Mouse (Mus musculus) stomach, postnatal 0 days (tissue): ENCODE measurements around the gene Mad2l1bp. TPM values are rescaled to one million over a fixed set of nuclear protein-coding genes. Genes with fewer than 3 reads are reported as not detected.
A peak's percentile ranks its signal among the peaks of the same experiment; 100 is the strongest.

Experiments
- ATAC-seq: fragments of 200-750 bp; cut with Nextera tagmentation; 2 replicates; pipeline ENCODE4 v1.8.0; 2017; ENCODE audit not compliant: low FRiP score, low TSS enrichment
- DNase-seq: peaks from one replicate; pipeline ENCODE4 v3.0.0-alpha.2; 2016; ENCODE audit warnings: low spot score
- H3K27ac ChIP-seq: fragments of 300-500 bp; sonication (generic); replicated peaks from 2 replicates; pipeline ENCODE4 v1.5.1; 2014; ENCODE audit warnings: mild to moderate bottlenecking, control low read depth
- H3K27me3 ChIP-seq: fragments of 300-500 bp; sonication (generic); 2 replicates; pipeline ENCODE4 v1.6.1; 2014; ENCODE audit warnings: low read length; ENCODE audit not compliant: control insufficient read depth, insufficient read depth
- H3K36me3 ChIP-seq: fragments of 300-500 bp; sonication (generic); 2 replicates; pipeline ENCODE4 v1.6.1; 2014; ENCODE audit warnings: low read length, mixed read lengths; ENCODE audit not compliant: control insufficient read depth, insufficient read depth
- H3K4me1 ChIP-seq: fragments of 300-500 bp; sonication (generic); replicated peaks from 2 replicates; pipeline ENCODE4 v1.6.1; 2014; ENCODE audit warnings: antibody characterized with exemption; ENCODE audit not compliant: control insufficient read depth, insufficient read depth
- H3K4me2 ChIP-seq: fragments of 300-500 bp; sonication (generic); replicated peaks from 2 replicates; pipeline ENCODE4 v1.6.1; 2014; ENCODE audit warnings: low read depth, mild to moderate bottlenecking, control low read depth, moderate library complexity
- H3K4me3 ChIP-seq: fragments of 300-500 bp; sonication (generic); 2 replicates; pipeline ENCODE4 v1.5.1; 2014; ENCODE audit warnings: low read depth, low read length, control low read depth
- H3K9ac ChIP-seq: fragments of 300-500 bp; sonication (generic); 2 replicates; pipeline ENCODE4 v1.6.1; 2014; ENCODE audit warnings: mild to moderate bottlenecking, low read length, control low read depth, mixed read lengths
- H3K9me3 ChIP-seq: fragments of 300-500 bp; sonication (generic); 2 replicates; pipeline ENCODE4 v1.6.1; 2016; ENCODE audit warnings: low read length; ENCODE audit not compliant: control insufficient read depth
- CTCF ChIP-seq: IDR thresholded peaks from 2 replicates; pipeline ENCODE4 v1.5.1; 2016; ENCODE audit warnings: antibody characterized with exemption, low read depth, mild to moderate bottlenecking, moderate library complexity
- EP300 ChIP-seq: optimal IDR thresholded peaks from 2 replicates; pipeline ENCODE3; 2016; ENCODE audit warnings: antibody characterized with exemption
- WGBS: fragments of 180-500 bp; shearing (Covaris S2); extraction: QIAGEN DNeasy Blood & Tissue Kit; methylation state at CpG from one replicate; pipeline ENCODE4 v1.1.7; 2014; 5-methylcytosine and 5-hydroxymethylcytosine counted together
- polyA plus RNA-seq: library from polyadenylated mRNA; unstranded; fragments of >200 nt; fragmentation: Nextera tagmentation; extraction: Ambion mirVana; gene quantifications from 2 replicates; pipeline ENCODE4 v1.2.1, GENCODE M21; 2015

The Mad2l1bp gene
- polyA plus RNA-seq, 1 experiment from 2014 or later, result 35.5 TPM

DNA sequence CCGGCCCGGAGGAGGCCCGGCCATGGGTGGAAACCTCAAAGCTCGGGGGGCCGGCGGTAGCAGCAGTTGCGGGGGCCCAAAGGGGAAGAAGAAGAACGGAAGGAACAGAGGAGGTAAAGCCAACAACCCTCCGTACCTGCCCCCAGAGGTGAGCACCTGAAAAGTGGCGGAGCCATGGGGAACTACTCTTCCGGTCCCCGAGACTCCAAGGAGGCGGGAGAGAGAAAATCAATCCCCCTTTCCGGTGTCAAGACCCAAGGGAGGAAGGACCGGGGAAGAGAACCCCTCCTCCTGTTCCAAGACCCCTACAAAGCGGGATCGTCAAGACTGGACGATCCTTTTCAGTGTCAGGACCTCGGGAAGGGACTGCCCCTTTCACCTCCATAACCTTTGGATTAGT lies 7.8 kb upstream of the Mad2l1bp start:
- Histone ChIP-seq H3K9ac (peak overlapping the region; percentile 88), H3K27me3 (no peaks in the 10 kb centered on the region), H3K4me1 (no peaks in the 10 kb centered on the region; the same call in 1 of the 2 replicates), H3K27ac (peak overlapping the region; percentile 91), H3K9me3 (no peaks in the 10 kb centered on the region), H3K36me3 (peaks cover 10% of the 10 kb centered on the region; the same call in 1 of the 2 replicates), H3K4me2 (peak overlapping the region; percentile 86), H3K4me3 (peak overlapping the region; percentile 80)
- ATAC-seq, result 0 out of 2 replicates have a peak, but pooled peaks have one; percentile 10
- DNase-seq, result no peak
- WGBS, result under 1% methylated on average over 19 of the region's 19 CpGs
- TF ChIP-seq CTCF (no peak), EP300 (no peak)

DNA sequence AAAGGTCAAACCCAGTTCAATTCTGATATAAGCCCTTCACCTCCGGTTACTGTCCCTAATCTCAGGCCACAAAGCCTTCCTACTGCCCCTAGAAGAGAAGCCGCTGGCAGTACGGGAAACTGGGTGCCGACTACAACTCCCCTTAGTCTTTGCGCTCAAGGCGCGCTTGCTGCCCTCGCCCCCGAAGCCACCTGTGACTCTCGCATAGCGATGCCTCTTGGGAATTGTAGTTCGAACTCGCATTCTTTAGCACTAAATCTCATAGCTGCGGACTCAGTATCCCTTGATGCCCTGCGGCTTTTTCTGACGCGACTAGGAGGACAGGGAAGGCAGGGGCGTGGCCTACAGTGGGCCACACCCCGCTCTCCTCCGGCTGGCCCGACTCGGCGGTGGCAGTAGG lies 7.3 kb upstream of the Mad2l1bp start, which contains the start of gene Gtpbp2:
TSS of gene Gtpbp2 (plus strand) at position 347 of the 400 bp plus-strand sequence.
- TF ChIP-seq EP300, result no peak
- no peak for TF ChIP-seq CTCF
- no peaks in the 10 kb centered on the region for H3K9me3 ChIP-seq
- no peaks in the 10 kb centered on the region for H3K27me3 ChIP-seq
- peak within 1 kb of the TSS; percentile 80 for H3K4me3 ChIP-seq
- 0% methylated on average over 23 of the region's 23 CpGs for WGBS
- peaks cover 10% of the 10 kb centered on the region; the same call in 1 of the 2 replicates for H3K36me3 ChIP-seq
- peak within 1 kb of the TSS; percentile 92 for H3K27ac ChIP-seq
- DNase-seq (peak; percentile 96), ATAC-seq (peak; percentile 91)
- peak within 1 kb of the TSS; percentile 86 for H3K4me2 ChIP-seq
- H3K9ac ChIP-seq, result peak within 1 kb of the TSS; percentile 88
- no peaks in the 10 kb centered on the region; the same call in 1 of the 2 replicates for H3K4me1 ChIP-seq

- peak overlapping the region; percentile 92 for H3K27ac ChIP-seq
- no peaks in the 10 kb centered on the region for H3K9me3 ChIP-seq
- no peaks in the 10 kb centered on the region for H3K27me3 ChIP-seq
- H3K4me2 ChIP-seq, result peak overlapping the region; percentile 73
- WGBS, result 0% methylated on average over 16 of the region's 16 CpGs
- peaks cover 5% of the 10 kb centered on the region; the same call in 1 of the 2 replicates for H3K36me3 ChIP-seq
- DNase-seq (peak; percentile 89), ATAC-seq (peak; percentile 58)
- TF ChIP-seq EP300 (peak; percentile 68), CTCF (peak; percentile 66)
- H3K4me1 ChIP-seq, result no peaks in the 10 kb centered on the region; the same call in 1 of the 2 replicates
- H3K4me3 ChIP-seq, result peak overlapping the region; percentile 80
- H3K9ac ChIP-seq, result peak overlapping the region; percentile 55
Measured at GRCm38 (mm10) chr17:46160090-46160662, 6.8 kb upstream of the Mad2l1bp start.

DNA sequence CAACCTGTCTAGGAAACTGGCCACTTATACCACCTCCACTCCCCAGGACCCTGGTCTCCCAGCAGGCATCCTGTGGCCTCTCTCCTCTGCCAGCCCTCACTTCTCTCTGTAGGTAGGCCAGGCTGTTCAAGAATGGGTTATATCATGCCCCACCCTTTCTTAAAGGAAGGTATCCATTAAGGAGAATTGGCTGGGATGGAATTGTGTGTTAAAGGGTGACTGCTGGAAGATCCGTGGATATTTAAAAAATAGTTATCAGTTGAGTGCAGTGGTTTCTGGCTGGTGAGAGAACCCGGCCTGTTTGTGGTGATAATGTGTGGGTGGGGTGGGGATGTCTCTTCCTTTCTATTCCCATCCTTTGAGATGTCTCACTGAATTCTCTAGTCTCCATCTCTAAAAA lies 5.9 kb upstream of the Mad2l1bp start:
- Histone ChIP-seq H3K4me2 (peak overlapping the region; percentile 73; the same call in 1 of the 2 replicates), H3K4me1 (no peaks in the 10 kb centered on the region; the same call in 1 of the 2 replicates), H3K27ac (peak overlapping the region; percentile 92), H3K9me3 (no peaks in the 10 kb centered on the region), H3K27me3 (no peaks in the 10 kb centered on the region), H3K36me3 (peaks cover 2% of the 10 kb centered on the region; the same call in 1 of the 2 replicates), H3K4me3 (peak overlapping the region; percentile 80), H3K9ac (no peak overlapping the region)
- DNase-seq (no peak), ATAC-seq (no peak; the same call in 1 of the 2 replicates)
- TF ChIP-seq CTCF, result no peak
- no peak for TF ChIP-seq EP300
- 49% methylated on average over 2 of the region's 2 CpGs for WGBS

GRCm38 (mm10) chr17:46157131-46157530 lies 3.8 kb upstream of the Mad2l1bp start:
- no peak overlapping the region for H3K27ac ChIP-seq
- H3K4me3 ChIP-seq, result no peak overlapping the region
- DNase-seq, result no peak
- no peaks in the 10 kb centered on the region for H3K27me3 ChIP-seq
- WGBS, result 89% methylated on average over 8 of the region's 8 CpGs
- peaks cover 3% of the 10 kb centered on the region; the same call in 1 of the 2 replicates for H3K4me1 ChIP-seq
- ATAC-seq, result no peak
- no peaks in the 10 kb centered on the region for H3K36me3 ChIP-seq
- TF ChIP-seq CTCF (no peak), EP300 (no peak)
- H3K9me3 ChIP-seq, result no peaks in the 10 kb centered on the region
- no peak overlapping the region for H3K9ac ChIP-seq
- H3K4me2 ChIP-seq, result no peak overlapping the region

- DNase-seq, result peak; percentile 34
- no peak for TF ChIP-seq EP300
- TF ChIP-seq CTCF, result no peak
- no peaks in the 10 kb centered on the region for H3K27me3 ChIP-seq
- H3K36me3 ChIP-seq, result no peaks in the 10 kb centered on the region
- H3K4me1 ChIP-seq, result peaks cover 3% of the 10 kb centered on the region; the same call in 1 of the 2 replicates
- no peak overlapping the region for H3K9ac ChIP-seq
- ATAC-seq, result peak; percentile 18; the same call in 1 of the 2 replicates
- H3K4me2 ChIP-seq, result no peak overlapping the region
- no peak overlapping the region for H3K4me3 ChIP-seq
- no peaks in the 10 kb centered on the region for H3K9me3 ChIP-seq
- H3K27ac ChIP-seq, result no peak overlapping the region
- 72% methylated on average over 5 of the region's 5 CpGs for WGBS
Measured at GRCm38 (mm10) chr17:46156680-46157079, 3.3 kb upstream of the Mad2l1bp start.
